Mouse (Mus musculus): ENCODE measurements around the gene Lyve1. TPM values are rescaled to one million over a fixed set of nuclear protein-coding genes. Genes with fewer than 3 reads are reported as not detected.

The Lyve1 gene
- total and polyA plus RNA-seq, 3 experiments = not detected

GRCm38 (mm10) chr7:110866021-110866420 lies 3.0 kb upstream of the Lyve1 start:
- TF ChIP-seq MAX (IDR thresholded peaks at IDR 0.05; ENCODE audit: low read length) (no peak), KAT2A (conservative IDR thresholded peaks at IDR 0.05; ENCODE audit: low read depth, low read length) (no peak), MYC (IDR thresholded peaks at IDR 0.05; ENCODE audit: low read depth, low read length) (no peak), SMC3 (IDR thresholded peaks at IDR 0.05; ENCODE audit: low read depth, low read length) (no peak), USF1 (IDR thresholded peaks at IDR 0.05; ENCODE audit: low read depth, low read length) (no peak), ZMIZ1 (IDR thresholded peaks at IDR 0.05; ENCODE audit: low read depth, low read length) (no peak), RCOR1 (IDR thresholded peaks at IDR 0.05; ENCODE audit: low read depth, low read length) (no peak), TAL1 (IDR thresholded peaks at IDR 0.05; ENCODE audit: low read length) (no peak), TCF12 (IDR thresholded peaks at IDR 0.05; ENCODE audit: low read depth, low read length) (no peak), ZC3H11A (IDR thresholded peaks at IDR 0.05; ENCODE audit: low read depth, low read length) (no peak), MEF2A (IDR thresholded peaks at IDR 0.05; ENCODE audit: extremely low read depth, insufficient replicate concordance, low read depth, low read length, poor library complexity, severe bottlenecking) (no peak), E2F4 (IDR thresholded peaks at IDR 0.05; ENCODE audit: borderline replicate concordance, low read depth, low read length) (no peak), SIN3A (IDR thresholded peaks at IDR 0.05; ENCODE audit: low read length) (no peak), CHD1 (IDR thresholded peaks at IDR 0.05; ENCODE audit: low read depth, low read length) (no peak), CHD2 (IDR thresholded peaks at IDR 0.05; ENCODE audit: low read length) (no peak), GABPA (IDR thresholded peaks at IDR 0.05; ENCODE audit: low read depth, low read length) (no peak), CTCF (IDR thresholded peaks at IDR 0.05 in 2 of 3, conservative IDR thresholded peaks at IDR 0.05 in 1 of 3; ENCODE audit: control insufficient read depth in 1 of 3, insufficient read depth in 1 of 3, low read depth in 2 of 3, low read length in 3 of 3, poor library complexity in 1 of 3, severe bottlenecking in 1 of 3) (no peak), UBTF (IDR thresholded peaks at IDR 0.05; ENCODE audit: borderline replicate concordance, insufficient read depth, low read depth, low read length) (no peak)

GRCm38 (mm10) chr7:110865570-110865969 lies 2.5 kb upstream of the Lyve1 start:
- no peaks in the 10 kb centered on the region for H3K9me3 ChIP-seq (replicated peaks; ENCODE audit: insufficient read depth, low read length)
- DNase-seq (ENCODE audit: low read depth, low spot score) = no peak

More at GRCm38 (mm10) chr7:110866021-110866420, 3.0 kb upstream of the Lyve1 start:
- Histone ChIP-seq H3K79me2 (ENCODE audit: control insufficient read depth, insufficient read depth, low read length, poor library complexity) (no peaks in the 10 kb centered on the region), H3K9ac (ENCODE audit: control insufficient read depth, low read depth, low read length, poor library complexity, severe bottlenecking) (no peak overlapping the region), H3K4me3 (ENCODE audit: control insufficient read depth in 1 of 2, insufficient read depth in 1 of 2, low read depth in 2 of 2, low read length in 2 of 2) (no peak overlapping the region), H3K36me3 (ENCODE audit: control insufficient read depth in 1 of 2, insufficient read depth in 2 of 2, low read length in 2 of 2) (no peaks in the 10 kb centered on the region), H3K9me3 (replicated peaks; ENCODE audit: insufficient read depth, low read length) (no peaks in the 10 kb centered on the region), H3K27me3 (ENCODE audit: control insufficient read depth in 1 of 2, insufficient read depth in 2 of 2, low read length in 2 of 2) (peaks cover 3 to 4% of the 10 kb centered on the region in 2 experiments; a peak in 3 of 4 replicates), H3K4me1 (ENCODE audit: control insufficient read depth in 1 of 2, insufficient read depth in 2 of 2, low read length in 2 of 2) (no peaks in the 10 kb centered on the region), H3K27ac (ENCODE audit: control insufficient read depth, low read depth, low read length) (no peak overlapping the region)
- DNase-seq (ENCODE audit: low read depth, low spot score) = no peak

More at GRCm38 (mm10) chr7:110865570-110865969, 2.5 kb upstream of the Lyve1 start:
- Histone ChIP-seq H3K27me3 (ENCODE audit: control insufficient read depth in 1 of 2, insufficient read depth in 2 of 2, low read length in 2 of 2) (peaks cover 3 to 4% of the 10 kb centered on the region in 2 experiments; a peak in 3 of 4 replicates), H3K4me1 (ENCODE audit: control insufficient read depth in 1 of 2, insufficient read depth in 2 of 2, low read length in 2 of 2) (no peaks in the 10 kb centered on the region), H3K79me2 (ENCODE audit: control insufficient read depth, insufficient read depth, low read length, poor library complexity) (no peaks in the 10 kb centered on the region), H3K36me3 (ENCODE audit: control insufficient read depth in 1 of 2, insufficient read depth in 2 of 2, low read length in 2 of 2) (no peaks in the 10 kb centered on the region; a peak in 1 of 4 replicates), H3K27ac (ENCODE audit: control insufficient read depth, low read depth, low read length) (no peak overlapping the region), H3K4me3 (ENCODE audit: control insufficient read depth in 1 of 2, insufficient read depth in 1 of 2, low read depth in 2 of 2, low read length in 2 of 2) (no peak overlapping the region), H3K9ac (ENCODE audit: control insufficient read depth, low read depth, low read length, poor library complexity, severe bottlenecking) (no peak overlapping the region)
- TF ChIP-seq SIN3A (IDR thresholded peaks at IDR 0.05; ENCODE audit: low read length) = no peak
- no peak for TF ChIP-seq ZMIZ1 (IDR thresholded peaks at IDR 0.05; ENCODE audit: low read depth, low read length)
- no peak for TF ChIP-seq MXI1 (IDR thresholded peaks at IDR 0.05; ENCODE audit: low read depth, low read length)
- no peak for TF ChIP-seq TCF12 (IDR thresholded peaks at IDR 0.05; ENCODE audit: low read depth, low read length)
- TF ChIP-seq JUND (IDR thresholded peaks at IDR 0.05; ENCODE audit: low read depth, low read length) = no peak
- no peak for TF ChIP-seq CTCF (IDR thresholded peaks at IDR 0.05 in 2 of 3, conservative IDR thresholded peaks at IDR 0.05 in 1 of 3; ENCODE audit: control insufficient read depth in 1 of 3, insufficient read depth in 1 of 3, low read depth in 2 of 3, low read length in 3 of 3, poor library complexity in 1 of 3, severe bottlenecking in 1 of 3)
- no peak for TF ChIP-seq CHD1 (IDR thresholded peaks at IDR 0.05; ENCODE audit: low read depth, low read length)
- TF ChIP-seq USF2 (IDR thresholded peaks at IDR 0.05; ENCODE audit: borderline replicate concordance in 1 of 2, insufficient read depth in 1 of 2, low read depth in 1 of 2, low read length in 2 of 2) = no peak
- TF ChIP-seq TAL1 (IDR thresholded peaks at IDR 0.05; ENCODE audit: low read length) = no peak
- no peak for TF ChIP-seq SMC3 (IDR thresholded peaks at IDR 0.05; ENCODE audit: low read depth, low read length)
- TF ChIP-seq NRF1 (IDR thresholded peaks at IDR 0.05; ENCODE audit: insufficient read depth, low read depth, low read length, poor library complexity, severe bottlenecking) = no peak
- no peak for TF ChIP-seq USF1 (IDR thresholded peaks at IDR 0.05; ENCODE audit: low read depth, low read length)
- TF ChIP-seq MAFK (IDR thresholded peaks at IDR 0.05; ENCODE audit: borderline replicate concordance, low read depth, low read length) = no peak
- TF ChIP-seq MAZ (IDR thresholded peaks at IDR 0.05; ENCODE audit: low read depth, low read length) = no peak
- no peak for TF ChIP-seq MYC (IDR thresholded peaks at IDR 0.05; ENCODE audit: low read depth, low read length)
- no peak for TF ChIP-seq BHLHE40 (IDR thresholded peaks at IDR 0.05; ENCODE audit: borderline replicate concordance, low read depth, low read length)
- TF ChIP-seq KAT2A (conservative IDR thresholded peaks at IDR 0.05; ENCODE audit: low read depth, low read length) = no peak
- TF ChIP-seq MEF2A (IDR thresholded peaks at IDR 0.05; ENCODE audit: extremely low read depth, insufficient replicate concordance, low read depth, low read length, poor library complexity, severe bottlenecking) = no peak
- TF ChIP-seq UBTF (IDR thresholded peaks at IDR 0.05; ENCODE audit: borderline replicate concordance, insufficient read depth, low read depth, low read length) = no peak
- no peak for TF ChIP-seq ZC3H11A (IDR thresholded peaks at IDR 0.05; ENCODE audit: low read depth, low read length)

All from MEL (cell line).